Mouse (Mus musculus) splenic B cell, adult 2 months (primary cell): ENCODE results near the gene Fam71b.
A peak's percentile ranks its signal among the peaks of the same experiment; 100 is the strongest.
"Not testable (repeated sequence)": the region's sequence is repeated elsewhere in the genome, so short reads cannot be mapped to it uniquely, and the experiment has no call there.

Experiments
- DNase-seq: peaks from one replicate; pipeline ENCODE4 v3.0.0-alpha.2; 2011; ENCODE audit warnings: low read depth, low spot score
- H3K27me3 ChIP-seq: 2 replicates; pipeline ENCODE4 v1.6.1; 2012; ENCODE audit warnings: mild to moderate bottlenecking, low read length, moderate library complexity, mixed read lengths; ENCODE audit not compliant: control insufficient read depth, poor library complexity, insufficient read depth, severe bottlenecking
- H3K36me3 ChIP-seq: 2 replicates; pipeline ENCODE4 v1.6.1; 2012; ENCODE audit warnings: mild to moderate bottlenecking, low read length, moderate library complexity, mixed read lengths; ENCODE audit not compliant: control insufficient read depth, poor library complexity, insufficient read depth, severe bottlenecking

Gene Fam71b

GRCm38 (mm10) chr11:46395088-46395487, 1.3 kb upstream of the Fam71b start:
- no peaks in the 10 kb centered on the region for H3K36me3 ChIP-seq
- no peaks in the 10 kb centered on the region for H3K27me3 ChIP-seq
- DNase-seq = no peak

GRCm38 (mm10) chr11:46395698-46396097, 661 bp upstream of the Fam71b start:
- DNase-seq = no peak
- H3K36me3 ChIP-seq = no peaks in the 10 kb centered on the region
- no peaks in the 10 kb centered on the region for H3K27me3 ChIP-seq

- H3K36me3 ChIP-seq = no peaks in the 10 kb centered on the region
- no peak for DNase-seq
- no peaks in the 10 kb centered on the region for H3K27me3 ChIP-seq
These were observed 461 bp downstream of the Fam71b start for GRCm38 (mm10) chr11:46396860-46397179.

GRCm38 (mm10) chr11:46397900-46398299, 1.5 kb downstream of the Fam71b start:
- DNase-seq = no peak
- Histone ChIP-seq H3K27me3 (no peaks in the 10 kb centered on the region), H3K36me3 (no peaks in the 10 kb centered on the region)

- H3K36me3 ChIP-seq = no peaks in the 10 kb centered on the region
- no peak for DNase-seq
- H3K27me3 ChIP-seq = no peaks in the 10 kb centered on the region
These were observed 2.1 kb downstream of the Fam71b start for GRCm38 (mm10) chr11:46398473-46398872.

- Histone ChIP-seq H3K27me3 (no peaks in the 10 kb centered on the region), H3K36me3 (no peaks in the 10 kb centered on the region)
- DNase-seq = peak; percentile 88
These were observed 2.6 kb downstream of the Fam71b start for GRCm38 (mm10) chr11:46398933-46399383.

- H3K27me3 ChIP-seq = no peaks in the 10 kb centered on the region
- H3K36me3 ChIP-seq = no peaks in the 10 kb centered on the region
- no peak for DNase-seq
These were observed 5.2 kb downstream of the Fam71b start for GRCm38 (mm10) chr11:46401555-46401954.

- Histone ChIP-seq H3K27me3 (no peaks in the 10 kb centered on the region), H3K36me3 (no peaks in the 10 kb centered on the region)
- no peak for DNase-seq
These were observed 8.6 kb downstream of the Fam71b start for GRCm38 (mm10) chr11:46404986-46405385.

GRCm38 (mm10) chr11:46406721-46407120, 10.4 kb downstream of the Fam71b start:
- Histone ChIP-seq H3K27me3 (no peaks in the 10 kb centered on the region), H3K36me3 (no peaks in the 10 kb centered on the region)
- DNase-seq = no peak

- H3K27me3 ChIP-seq = no peaks in the 10 kb centered on the region
- DNase-seq = no peak
- no peaks in the 10 kb centered on the region for H3K36me3 ChIP-seq
These were observed 13.7 kb downstream of the Fam71b start for GRCm38 (mm10) chr11:46410018-46410563.

GRCm38 (mm10) chr11:46418438-46418837, 22.1 kb downstream of the Fam71b start:
- no peak for DNase-seq
- Histone ChIP-seq H3K27me3 (no peaks in the 10 kb centered on the region), H3K36me3 (no peaks in the 10 kb centered on the region)

- Histone ChIP-seq H3K27me3 (no peaks in the 10 kb centered on the region), H3K36me3 (no peaks in the 10 kb centered on the region)
- DNase-seq = no peak
These were observed 22.5 kb downstream of the Fam71b start for GRCm38 (mm10) chr11:46418860-46419259.

- DNase-seq = no peak
- Histone ChIP-seq H3K36me3 (no peaks in the 10 kb centered on the region), H3K27me3 (no peaks in the 10 kb centered on the region)
These were observed 24.9 kb downstream of the Fam71b start for GRCm38 (mm10) chr11:46421086-46421888.

- H3K36me3 ChIP-seq, DNase-seq, H3K27me3 ChIP-seq: not testable (repeated sequence)
These were observed 31.8 kb downstream of the Fam71b start for GRCm38 (mm10) chr11:46428131-46428530.

- no peaks in the 10 kb centered on the region for H3K36me3 ChIP-seq
- no peak for DNase-seq
- no peaks in the 10 kb centered on the region for H3K27me3 ChIP-seq
These were observed 33.8 kb downstream of the Fam71b start for GRCm38 (mm10) chr11:46430123-46430522.

GRCm38 (mm10) chr11:46431129-46431528, 34.8 kb downstream of the Fam71b start:
- peak; percentile 92 for DNase-seq
- Histone ChIP-seq H3K36me3 (no peaks in the 10 kb centered on the region), H3K27me3 (no peaks in the 10 kb centered on the region)
